Mouse (Mus musculus) bone marrow, adult 2 months (tissue): ENCODE results near the gene Aqp1.
A peak's percentile ranks its signal among the peaks of the same experiment; 100 is the strongest.

ENCODE experiments used
- CTCF ChIP-seq: fragments of 200-500 bp; IDR thresholded peaks from 2 replicates; pipeline ENCODE4 v1.5.1; 2011; ENCODE audit warnings: low read length, control low read depth; ENCODE audit not compliant: control insufficient read depth, insufficient read depth
- POLR2A ChIP-seq: fragments of 200-500 bp; IDR thresholded peaks from 2 replicates; pipeline ENCODE4 v1.6.1; 2011; ENCODE audit warnings: low read depth, mild to moderate bottlenecking, control low read depth, low read length, borderline replicate concordance; ENCODE audit not compliant: control insufficient read depth

DNA sequence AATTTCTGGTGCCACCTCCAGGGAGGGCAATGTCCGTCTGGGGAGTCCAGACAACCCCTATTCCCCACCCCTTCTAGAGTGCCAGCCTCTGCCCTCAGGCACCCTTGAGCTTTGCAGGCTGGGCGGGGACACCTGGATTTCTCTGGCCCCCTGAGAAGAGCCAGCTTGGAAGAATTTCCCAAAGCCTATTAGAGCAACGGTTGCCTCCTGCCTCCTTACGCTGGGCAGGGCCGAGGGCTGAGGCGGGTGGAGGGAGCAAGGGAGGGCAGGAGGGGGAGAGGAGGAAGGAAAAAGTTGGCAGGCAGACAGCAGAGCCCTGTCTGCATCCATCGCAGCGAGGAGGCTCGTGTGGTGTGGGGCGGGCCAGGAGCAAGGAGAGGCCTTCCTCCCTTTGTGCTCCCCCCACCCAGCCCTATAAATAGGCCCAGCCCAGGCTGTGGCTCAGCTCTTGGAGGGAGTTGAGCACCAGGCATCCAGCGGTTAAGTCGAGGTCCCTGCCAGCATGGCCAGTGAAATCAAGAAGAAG, at the start of gene Aqp1:
- TF ChIP-seq CTCF (no peak), POLR2A (peak; percentile 94)
